Mouse (Mus musculus) myocyte (in vitro differentiated cells): ENCODE measurements around the gene Zscan12.

ENCODE experiments used
- CEBPB ChIP-seq: IDR thresholded peaks from 2 replicates; pipeline ENCODE4 v1.6.1; 2011; ENCODE audit warnings: mild to moderate bottlenecking, moderate library complexity; ENCODE audit not compliant: poor library complexity, insufficient read depth, severe bottlenecking
- E2F4 ChIP-seq: IDR thresholded peaks from one replicate; pipeline ENCODE4 v1.6.1; 2011; ENCODE audit warnings: mild to moderate bottlenecking, control low read depth, moderate library complexity; ENCODE audit not compliant: insufficient read depth
- MAX ChIP-seq: IDR thresholded peaks from one replicate; pipeline ENCODE4 v1.6.1; 2011; ENCODE audit warnings: low read depth, mild to moderate bottlenecking, control low read depth
- MYOG ChIP-seq, 3 experiments: IDR thresholded peaks; one replicate each; pipeline ENCODE4 v1.6.1; 2011; ENCODE audit warnings: control low read depth in 2 of 3, low read depth in 2 of 3, mild to moderate bottlenecking in 2 of 3; ENCODE audit not compliant: insufficient read length in 2 of 3, control insufficient read depth in 1 of 3, insufficient read depth in 1 of 3
- POLR2A ChIP-seq: IDR thresholded peaks from one replicate; pipeline ENCODE4 v1.6.1; 2011; ENCODE audit warnings: low read depth, mild to moderate bottlenecking, control low read depth, moderate library complexity; ENCODE audit not compliant: insufficient read length
- POLR2AphosphoS2 ChIP-seq: IDR thresholded peaks from one replicate; pipeline ENCODE4 v1.6.1; 2011; ENCODE audit warnings: low read depth, control low read depth; ENCODE audit not compliant: insufficient read length
- REST ChIP-seq: IDR thresholded peaks from one replicate; pipeline ENCODE4 v1.6.1; 2011; ENCODE audit warnings: mild to moderate bottlenecking, control low read depth, moderate library complexity; ENCODE audit not compliant: insufficient read depth, insufficient read length
- TCF12 ChIP-seq: IDR thresholded peaks from one replicate; pipeline ENCODE4 v1.6.1; 2011; ENCODE audit warnings: mild to moderate bottlenecking, control low read depth; ENCODE audit not compliant: poor library complexity, insufficient read depth, severe bottlenecking
- USF1 ChIP-seq: IDR thresholded peaks from one replicate; pipeline ENCODE4 v1.6.1; 2011; ENCODE audit warnings: low read depth, mild to moderate bottlenecking, control low read depth, moderate library complexity

GRCm38 (mm10) chr13:21372700-21373099, 10.1 kb downstream of the Zscan12 start:
- TF ChIP-seq POLR2A (no peak), USF1 (no peak), MYOG (IDR thresholded peaks at IDR 0.05; ENCODE audit: control insufficient read depth in 1 of 3, insufficient read depth in 1 of 3, insufficient read length in 2 of 3, low read depth in 2 of 3) (no peak), POLR2AphosphoS2 (no peak), TCF12 (no peak), CEBPB (no peak), MAX (no peak), E2F4 (no peak), REST (no peak)
